11 mouse cellular contexts compared by ENCODE assay signal in the genomic region with DNA sequence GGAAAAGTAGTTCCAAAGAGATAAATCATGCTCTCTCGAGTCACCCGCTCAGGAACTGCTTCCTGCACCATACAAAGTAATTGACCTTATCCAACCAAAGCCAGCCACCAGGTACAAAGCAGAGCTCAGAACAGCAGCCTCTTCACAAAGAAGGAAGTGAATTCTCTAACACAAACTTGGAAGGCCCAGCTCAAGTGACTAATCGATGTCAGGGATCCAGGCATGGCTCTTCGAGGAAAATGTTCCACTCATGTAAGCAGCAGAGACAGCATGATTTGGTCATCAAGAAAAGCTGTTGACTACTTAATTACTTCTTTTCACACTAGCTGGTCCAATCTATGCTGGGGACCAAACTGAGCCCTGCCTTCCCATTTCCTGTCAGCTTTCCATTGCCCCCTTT.
DNase-seq lines count a peak whose midpoint lies in the region; ATAC-seq and TF ChIP-seq lines count a peak whose summit lies in the region.
"Had no signal": no experiment of that assay in that cellular context is flagged by ENCODE, and none has a peak within 500 bp of the region (broad histone marks: within the 10 kb centered on the region; RNA-seq: fewer than 3 reads in every experiment).

No protein-coding gene starts in this region.

- H3K27me3 ChIP-seq in heart, postnatal 0 days (ENCODE audit: control insufficient read depth, insufficient read depth, low read length): no peaks in the 10 kb centered on the region
- H3K27me3 ChIP-seq in myocyte (ENCODE audit: control insufficient read depth, insufficient read depth, insufficient read length): no peaks in the 10 kb centered on the region

- H3K9ac ChIP-seq in heart, postnatal 0 days (replicated peaks; ENCODE audit: low read depth, low read length): no peak overlapping the region

- no peak for TF ChIP-seq EP300 in heart, postnatal 0 days (IDR thresholded peaks at IDR 0.05; ENCODE audit: low read depth)

- no peak for ATAC-seq in heart, postnatal 0 days (ENCODE audit: insufficient read depth, low read depth)
- ATAC-seq in frontal cortex, adult (ENCODE audit: low TSS enrichment): no peak

- no peak for TF ChIP-seq CTCF in gastrocnemius, adult 2 months (IDR thresholded peaks at IDR 0.05)
- TF ChIP-seq CTCF in layer of hippocampus, adult 2 months (conservative IDR thresholded peaks at IDR 0.05): no peak
- TF ChIP-seq CTCF in heart, postnatal 0 days (IDR thresholded peaks at IDR 0.05; ENCODE audit: low read depth): no peak

- H3K4me3 ChIP-seq in gastrocnemius, adult 2 months: no peak overlapping the region; the same call in 1 of the 2 replicates
- H3K4me3 ChIP-seq in layer of hippocampus, adult 2 months: no peak overlapping the region
- H3K4me3 ChIP-seq in heart, postnatal 0 days (ENCODE audit: low read depth, low read length): no peak overlapping the region
- no peak overlapping the region for H3K4me3 ChIP-seq in myocyte

- no peaks in the 10 kb centered on the region for H3K9me3 ChIP-seq in heart, postnatal 0 days (replicated peaks; ENCODE audit: control insufficient read depth, low read length)

- H3K36me3 ChIP-seq in heart, postnatal 0 days (replicated peaks; ENCODE audit: control insufficient read depth, insufficient read depth, low read length): no peaks in the 10 kb centered on the region
- no peaks in the 10 kb centered on the region for H3K36me3 ChIP-seq in myocyte (ENCODE audit: control insufficient read depth, insufficient read depth)

- peak overlapping the region; percentile 91 for H3K27ac ChIP-seq in gastrocnemius, adult 2 months
- H3K27ac ChIP-seq in layer of hippocampus, adult 2 months: peak overlapping the region; percentile 80
- peak overlapping the region; percentile 93 for H3K27ac ChIP-seq in heart, postnatal 0 days (ENCODE audit: low read depth)

- intact Hi-C loops in gastrocnemius, adult 2 months (cut with DNase I): loop anchor here (5.0 kb wide), 3 partner anchors 36 to 66 kb away; no protein-coding TSS in a partner anchor
- intact Hi-C loops in gastrocnemius, postnatal 36 days (cut with DNase I): no loop called here

- no peak for TF ChIP-seq POLR2A in myocyte (IDR thresholded peaks at IDR 0.05; ENCODE audit: insufficient read length, low read depth)

- no peak for DNase-seq in gastrocnemius, adult 2 months
- DNase-seq in gastrocnemius, postnatal 36 days: no peak
- no peak for DNase-seq in layer of hippocampus, adult 2 months (ENCODE audit: low spot score in 2 of 2)
- DNase-seq in layer of hippocampus, postnatal 10 days (ENCODE audit: low spot score in 2 of 2): no peak
- no peak for DNase-seq in heart, postnatal 0 days (ENCODE audit: low spot score)
- no peak for DNase-seq in cerebellum, postnatal 10 days
- DNase-seq: adrenal gland, postnatal 25 days; cerebellum, adult 9-10 months; lung, adult 2 months had no signal

- no peak overlapping the region for H3ac ChIP-seq in myocyte (ENCODE audit: control insufficient read depth, insufficient read length)

- peak overlapping the region; percentile 35 for H3K4me2 ChIP-seq in heart, postnatal 0 days (ENCODE audit: low read depth, low read length)
- peak overlapping the region; percentile 47 for H3K4me2 ChIP-seq in myocyte (ENCODE audit: low read depth)

- H3K4me1 ChIP-seq in heart, postnatal 0 days (ENCODE audit: control insufficient read depth, insufficient read depth): peaks cover 70% of the 10 kb centered on the region

- 21% methylated on average over 4 of the region's 4 CpGs for WGBS in heart, postnatal 0 days

- H3K79me2 ChIP-seq in myocyte (ENCODE audit: control insufficient read depth, insufficient read depth): peaks cover 5% of the 10 kb centered on the region

TF ChIP-seq in myocyte, 11 proteins besides CTCF, POLR2A, EP300 and RAD21:
- TF ChIP-seq TCF12 (IDR thresholded peaks at IDR 0.05; ENCODE audit: insufficient read depth, poor library complexity, severe bottlenecking) (no peak), CEBPB (IDR thresholded peaks at IDR 0.05; ENCODE audit: insufficient read depth, poor library complexity, severe bottlenecking) (no peak), E2F4 (IDR thresholded peaks at IDR 0.05; ENCODE audit: insufficient read depth) (no peak), SRF (IDR thresholded peaks at IDR 0.05; ENCODE audit: control insufficient read depth, insufficient read length, low read depth) (no peak), TCF3 (IDR thresholded peaks at IDR 0.05; ENCODE audit: insufficient read length, low read depth) (no peak), MYOD1 (IDR thresholded peaks at IDR 0.05; ENCODE audit: control insufficient read depth in 1 of 3, insufficient read length in 2 of 3, low read depth in 2 of 3) (no peak), REST (IDR thresholded peaks at IDR 0.05; ENCODE audit: insufficient read depth, insufficient read length) (no peak), POLR2AphosphoS2 (IDR thresholded peaks at IDR 0.05; ENCODE audit: insufficient read length, low read depth) (no peak), USF1 (IDR thresholded peaks at IDR 0.05; ENCODE audit: low read depth) (no peak), MAX (IDR thresholded peaks at IDR 0.05; ENCODE audit: low read depth) (no peak), MYOG (IDR thresholded peaks at IDR 0.05; ENCODE audit: control insufficient read depth in 1 of 3, insufficient read depth in 1 of 3, insufficient read length in 2 of 3, low read depth in 2 of 3) (no peak)
